Mouse (Mus musculus): ENCODE data around the gene Upf1. TPM values are rescaled to one million over a fixed set of nuclear protein-coding genes. Genes with fewer than 3 reads are reported as not detected.

Upf1 gene
- polyA plus RNA-seq (2014; fragmentation: Nextera tagmentation; extraction: Ambion mirVana) = 19.6 and 19.8 TPM in 2 replicates

GRCm38 (mm10) chr8:70353194-70353817 is at the start of gene Upf1:
Gene Upf1, minus strand, starts transcription at chr8:70353278.
- Histone ChIP-seq H3K36me3 (ENCODE audit: control insufficient read depth, insufficient read depth, low read length) (peaks cover 1% of the 10 kb centered on the region; the same call in 1 of the 2 replicates), H3K27ac (ENCODE audit: low read depth, low read length) (peak within 1 kb of the TSS; percentile 47), H3K4me2 (peak within 1 kb of the TSS; percentile 100), H3K27me3 (ENCODE audit: control insufficient read depth, insufficient read depth, low read length) (no peaks in the 10 kb centered on the region), H3K4me3 (ENCODE audit: low read depth, low read length) (peak within 1 kb of the TSS; percentile 98), H3K9ac (ENCODE audit: low read length) (peak within 1 kb of the TSS; percentile 97), H3K9me3 (ENCODE audit: control insufficient read depth, low read length) (no peaks in the 10 kb centered on the region), H3K4me1 (ENCODE audit: control insufficient read depth, insufficient read depth, low read length) (peaks cover 29% of the 10 kb centered on the region)
- WGBS = under 1% methylated on average over 56 of the region's 69 CpGs
- DNase-seq (ENCODE audit: low spot score, missing footprints) (peak; percentile 100), ATAC-seq (ENCODE audit: low FRiP score) (peak; percentile 91)

GRCm38 (mm10) chr8:70397611-70398563 is 44.8 kb upstream of the Upf1 start:
- 91% methylated on average over 16 of the region's 16 CpGs for WGBS
- DNase-seq (ENCODE audit: low spot score, missing footprints) (no peak), ATAC-seq (ENCODE audit: low FRiP score) (no peak)
- Histone ChIP-seq H3K9ac (ENCODE audit: low read length) (no peak overlapping the region), H3K4me3 (ENCODE audit: low read depth, low read length) (no peak overlapping the region), H3K27me3 (ENCODE audit: control insufficient read depth, insufficient read depth, low read length) (no peaks in the 10 kb centered on the region), H3K4me1 (ENCODE audit: control insufficient read depth, insufficient read depth, low read length) (no peaks in the 10 kb centered on the region), H3K9me3 (ENCODE audit: control insufficient read depth, low read length) (no peaks in the 10 kb centered on the region), H3K36me3 (ENCODE audit: control insufficient read depth, insufficient read depth, low read length) (no peaks in the 10 kb centered on the region), H3K4me2 (no peak overlapping the region), H3K27ac (ENCODE audit: low read depth, low read length) (no peak overlapping the region)

GRCm38 (mm10) chr8:70396184-70396583 is 43.1 kb upstream of the Upf1 start:
- DNase-seq (ENCODE audit: low spot score, missing footprints) = no peak
- ATAC-seq (ENCODE audit: low FRiP score) = no peak
- Histone ChIP-seq H3K9me3 (ENCODE audit: control insufficient read depth, low read length) (no peaks in the 10 kb centered on the region), H3K9ac (ENCODE audit: low read length) (no peak overlapping the region), H3K4me3 (ENCODE audit: low read depth, low read length) (no peak overlapping the region), H3K4me1 (ENCODE audit: control insufficient read depth, insufficient read depth, low read length) (no peaks in the 10 kb centered on the region), H3K27ac (ENCODE audit: low read depth, low read length) (no peak overlapping the region), H3K36me3 (ENCODE audit: control insufficient read depth, insufficient read depth, low read length) (no peaks in the 10 kb centered on the region), H3K4me2 (no peak overlapping the region), H3K27me3 (ENCODE audit: control insufficient read depth, insufficient read depth, low read length) (no peaks in the 10 kb centered on the region)
- WGBS = 85% methylated on average over 5 of the region's 5 CpGs

GRCm38 (mm10) chr8:70395649-70396048 is 42.6 kb upstream of the Upf1 start:
- no peak overlapping the region for H3K9ac ChIP-seq (ENCODE audit: low read length)
- H3K4me1 ChIP-seq (ENCODE audit: control insufficient read depth, insufficient read depth, low read length) = no peaks in the 10 kb centered on the region
- H3K27ac ChIP-seq (ENCODE audit: low read depth, low read length) = no peak overlapping the region
- no peak overlapping the region for H3K4me2 ChIP-seq
- ATAC-seq (ENCODE audit: low FRiP score) (no peak), DNase-seq (ENCODE audit: low spot score, missing footprints) (no peak)
- WGBS = 89% methylated on average over 5 of the region's 5 CpGs
- H3K27me3 ChIP-seq (ENCODE audit: control insufficient read depth, insufficient read depth, low read length) = no peaks in the 10 kb centered on the region
- H3K4me3 ChIP-seq (ENCODE audit: low read depth, low read length) = no peak overlapping the region
- H3K9me3 ChIP-seq (ENCODE audit: control insufficient read depth, low read length) = no peaks in the 10 kb centered on the region
- H3K36me3 ChIP-seq (ENCODE audit: control insufficient read depth, insufficient read depth, low read length) = no peaks in the 10 kb centered on the region

- Histone ChIP-seq H3K27ac (ENCODE audit: low read depth, low read length) (no peak overlapping the region), H3K9ac (ENCODE audit: low read length) (no peak overlapping the region), H3K4me3 (ENCODE audit: low read depth, low read length) (no peak overlapping the region), H3K27me3 (ENCODE audit: control insufficient read depth, insufficient read depth, low read length) (no peaks in the 10 kb centered on the region), H3K4me2 (no peak overlapping the region), H3K9me3 (ENCODE audit: control insufficient read depth, low read length) (no peaks in the 10 kb centered on the region), H3K36me3 (ENCODE audit: control insufficient read depth, insufficient read depth, low read length) (no peaks in the 10 kb centered on the region), H3K4me1 (ENCODE audit: control insufficient read depth, insufficient read depth, low read length) (no peaks in the 10 kb centered on the region)
- 84% methylated on average over 8 of the region's 8 CpGs for WGBS
- ATAC-seq (ENCODE audit: low FRiP score) (no peak), DNase-seq (ENCODE audit: low spot score, missing footprints) (no peak)
Observed at GRCm38 (mm10) chr8:70394269-70394998, 41.4 kb upstream of the Upf1 start.

GRCm38 (mm10) chr8:70393087-70393486 is 40.0 kb upstream of the Upf1 start:
- Histone ChIP-seq H3K27me3 (ENCODE audit: control insufficient read depth, insufficient read depth, low read length) (no peaks in the 10 kb centered on the region), H3K36me3 (ENCODE audit: control insufficient read depth, insufficient read depth, low read length) (no peaks in the 10 kb centered on the region), H3K4me3 (ENCODE audit: low read depth, low read length) (no peak overlapping the region), H3K4me1 (ENCODE audit: control insufficient read depth, insufficient read depth, low read length) (no peaks in the 10 kb centered on the region), H3K9me3 (ENCODE audit: control insufficient read depth, low read length) (no peaks in the 10 kb centered on the region), H3K9ac (ENCODE audit: low read length) (no peak overlapping the region), H3K27ac (ENCODE audit: low read depth, low read length) (no peak overlapping the region), H3K4me2 (no peak overlapping the region)
- 77% methylated on average over 5 of the region's 5 CpGs for WGBS
- DNase-seq (ENCODE audit: low spot score, missing footprints) (no peak), ATAC-seq (ENCODE audit: low FRiP score) (no peak)

- Histone ChIP-seq H3K36me3 (ENCODE audit: control insufficient read depth, insufficient read depth, low read length) (0 out of 2 replicates have a peak, but pooled peaks cover 2% of the 10 kb centered on the region), H3K4me1 (ENCODE audit: control insufficient read depth, insufficient read depth, low read length) (no peaks in the 10 kb centered on the region), H3K27me3 (ENCODE audit: control insufficient read depth, insufficient read depth, low read length) (no peaks in the 10 kb centered on the region), H3K27ac (ENCODE audit: low read depth, low read length) (no peak overlapping the region), H3K9me3 (ENCODE audit: control insufficient read depth, low read length) (no peaks in the 10 kb centered on the region), H3K4me2 (no peak overlapping the region), H3K4me3 (ENCODE audit: low read depth, low read length) (no peak overlapping the region), H3K9ac (ENCODE audit: low read length) (no peak overlapping the region)
- ATAC-seq (ENCODE audit: low FRiP score) = no peak
- 84% methylated on average over 2 of the region's 2 CpGs for WGBS
- no peak for DNase-seq (ENCODE audit: low spot score, missing footprints)
Observed at GRCm38 (mm10) chr8:70389678-70390077, 36.6 kb upstream of the Upf1 start.

- H3K9me3 ChIP-seq (ENCODE audit: control insufficient read depth, low read length) = no peaks in the 10 kb centered on the region
- no peak overlapping the region for H3K4me3 ChIP-seq (ENCODE audit: low read depth, low read length)
- ATAC-seq (ENCODE audit: low FRiP score) (peak; percentile 68; the same call in 1 of the 2 replicates), DNase-seq (ENCODE audit: low spot score, missing footprints) (peak; percentile 89)
- H3K27me3 ChIP-seq (ENCODE audit: control insufficient read depth, insufficient read depth, low read length) = peaks cover 1% of the 10 kb centered on the region; the same call in 1 of the 2 replicates
- H3K4me1 ChIP-seq (ENCODE audit: control insufficient read depth, insufficient read depth, low read length) = no peaks in the 10 kb centered on the region
- no peak overlapping the region for H3K9ac ChIP-seq (ENCODE audit: low read length)
- H3K27ac ChIP-seq (ENCODE audit: low read depth, low read length) = no peak overlapping the region
- 0 out of 2 replicates have a peak, but pooled peaks cover 2% of the 10 kb centered on the region for H3K36me3 ChIP-seq (ENCODE audit: control insufficient read depth, insufficient read depth, low read length)
- 61% methylated on average over 3 of the region's 3 CpGs for WGBS
- H3K4me2 ChIP-seq = no peak overlapping the region
Observed at GRCm38 (mm10) chr8:70383287-70383686, 30.2 kb upstream of the Upf1 start.

Measured in midbrain, embryonic 11.5 days (tissue).